Mouse (Mus musculus) telencephalon, adult 2 months (tissue): ENCODE measurements around the gene A430033K04Rik.
A peak's percentile ranks its signal among the peaks of the same experiment; 100 is the strongest.

ENCODE experiments used
- DNase-seq: peaks from one replicate; pipeline ENCODE4 v3.0.0-alpha.2; 2011; ENCODE audit warnings: low read depth, low spot score

The A430033K04Rik gene

GRCm38 (mm10) chr5:138622645-138623477, at the start of gene A430033K04Rik:
A430033K04Rik (plus strand) TSS chr5:138622859.
- peak; percentile 94 for DNase-seq

GRCm38 (mm10) chr5:138587396-138587795, 35.3 kb upstream of the A430033K04Rik start:
- DNase-seq: no peak

- no peak for DNase-seq
Measured at GRCm38 (mm10) chr5:138618353-138618752, 4.3 kb upstream of the A430033K04Rik start.

- peak; percentile 98 for DNase-seq
Measured at GRCm38 (mm10) chr5:138619211-138620128, 3.2 kb upstream of the A430033K04Rik start, which contains the start of gene Zfp68. Zfp68 (minus strand) TSS chr5:138619761.

- no peak for DNase-seq
Measured at GRCm38 (mm10) chr5:138620836-138621235, 1.8 kb upstream of the A430033K04Rik start.

- no peak for DNase-seq
Measured at GRCm38 (mm10) chr5:138623478-138623875, 818 bp downstream of the A430033K04Rik start.

- no peak for DNase-seq
Measured at GRCm38 (mm10) chr5:138636486-138636885, 13.8 kb downstream of the A430033K04Rik start.

GRCm38 (mm10) chr5:138641081-138641480, 18.4 kb downstream of the A430033K04Rik start:
- no peak for DNase-seq

- no peak for DNase-seq
Measured at GRCm38 (mm10) chr5:138641761-138642160, 19.1 kb downstream of the A430033K04Rik start.

- no peak for DNase-seq
Measured at GRCm38 (mm10) chr5:138652911-138653310, 30.3 kb downstream of the A430033K04Rik start.

GRCm38 (mm10) chr5:138656477-138657156, 34.0 kb downstream of the A430033K04Rik start:
- peak; percentile 32 for DNase-seq

GRCm38 (mm10) chr5:138657407-138657806, 34.7 kb downstream of the A430033K04Rik start:
- DNase-seq: no peak

GRCm38 (mm10) chr5:138657854-138658253, 35.2 kb downstream of the A430033K04Rik start:
- DNase-seq: peak; percentile 48

GRCm38 (mm10) chr5:138658922-138659321, 36.3 kb downstream of the A430033K04Rik start:
- peak; percentile 60 for DNase-seq

- no peak for DNase-seq
Measured at GRCm38 (mm10) chr5:138683023-138683766, 60.5 kb downstream of the A430033K04Rik start.

GRCm38 (mm10) chr5:138683821-138684220, 61.2 kb downstream of the A430033K04Rik start:
- no peak for DNase-seq

GRCm38 (mm10) chr5:138687453-138687852, 64.8 kb downstream of the A430033K04Rik start:
- DNase-seq: no peak

GRCm38 (mm10) chr5:138689254-138689653, 66.6 kb downstream of the A430033K04Rik start:
- no peak for DNase-seq

- DNase-seq: no peak
Measured at GRCm38 (mm10) chr5:138692936-138693570, 70.4 kb downstream of the A430033K04Rik start.

- no peak for DNase-seq
Measured at GRCm38 (mm10) chr5:138694036-138694435, 71.4 kb downstream of the A430033K04Rik start.
